Mouse (Mus musculus): ENCODE measurements around the gene Gpr18.
"Not testable (repeated sequence)": the region's sequence is repeated elsewhere in the genome, so short reads cannot be mapped to it uniquely, and the experiment has no call there.

Gene Gpr18

DNA sequence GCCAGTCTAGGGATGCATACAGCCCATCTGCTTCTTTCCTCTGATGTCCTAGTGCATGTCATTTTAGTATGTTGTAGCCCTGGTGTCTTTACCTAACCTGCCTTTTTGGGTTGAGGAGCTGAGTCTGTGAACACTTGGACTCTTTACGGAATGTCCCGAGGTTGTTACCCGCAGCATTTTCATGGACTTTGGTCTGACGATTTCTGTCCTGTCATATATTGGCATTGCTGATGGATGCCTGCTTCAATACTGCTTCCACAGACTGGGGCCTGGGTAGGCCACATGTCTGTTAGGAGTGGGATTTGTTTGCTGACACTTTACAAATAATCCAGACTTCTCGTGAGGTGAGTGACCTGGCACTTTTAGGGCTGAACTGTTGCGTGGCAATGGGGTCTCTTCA lies 21.8 kb downstream of the Gpr18 start:
- DNase-seq (ENCODE audit: low read depth, low spot score): no peak

DNA sequence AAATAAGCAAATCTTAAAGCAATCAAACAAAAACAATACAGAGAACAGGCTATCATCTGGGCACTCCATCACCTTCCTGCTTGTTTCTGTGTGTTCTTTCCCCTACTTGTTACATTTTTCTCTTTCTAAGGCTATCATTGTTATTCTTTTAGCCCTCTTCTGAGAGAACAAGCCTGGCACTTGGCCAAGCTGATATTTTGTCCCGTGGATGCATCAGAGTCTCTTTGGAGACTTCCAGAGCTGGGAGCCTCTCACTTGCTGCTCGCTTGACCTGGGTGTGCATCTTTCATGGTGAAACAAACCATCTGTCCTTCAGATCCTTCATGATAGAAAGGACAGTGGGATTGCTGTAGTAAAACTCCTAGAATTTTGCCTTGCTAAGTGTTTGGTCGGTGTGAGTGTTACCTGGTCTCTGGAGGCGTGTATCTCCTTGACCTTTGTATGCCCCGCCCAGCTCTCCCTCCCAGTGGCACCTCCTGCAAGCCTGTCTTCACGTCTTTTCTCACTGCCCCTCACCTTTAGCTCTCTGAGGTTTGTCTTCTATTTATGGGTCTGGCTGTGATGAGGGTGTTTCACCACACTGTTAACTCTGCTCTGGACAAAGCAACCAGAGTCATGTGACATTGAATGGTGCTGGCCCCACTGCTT lies 31.3 kb downstream of the Gpr18 start:
- no peak for DNase-seq (ENCODE audit: low read depth, low spot score)

DNA sequence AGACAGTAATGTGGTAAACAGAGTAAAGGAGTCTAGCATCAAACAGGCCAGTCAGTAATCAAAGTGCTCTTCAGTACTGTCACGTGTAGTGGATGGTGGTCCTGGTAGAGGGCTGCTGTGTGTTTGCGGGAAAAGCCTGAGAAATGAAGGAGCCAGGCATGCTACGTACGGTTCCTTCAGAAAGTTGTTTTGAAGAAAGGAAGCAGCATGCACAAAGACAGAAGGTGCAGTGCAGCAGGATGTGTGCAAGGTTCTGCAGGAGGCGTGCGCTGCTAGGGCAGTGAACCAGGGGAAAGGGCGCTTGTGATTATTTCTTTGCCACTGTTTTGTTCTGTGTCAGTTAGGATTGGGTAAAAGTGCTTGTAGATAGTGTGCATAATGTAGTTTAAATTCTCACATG lies 34.4 kb downstream of the Gpr18 start:
- no peak for DNase-seq (ENCODE audit: low read depth, low spot score)

DNA sequence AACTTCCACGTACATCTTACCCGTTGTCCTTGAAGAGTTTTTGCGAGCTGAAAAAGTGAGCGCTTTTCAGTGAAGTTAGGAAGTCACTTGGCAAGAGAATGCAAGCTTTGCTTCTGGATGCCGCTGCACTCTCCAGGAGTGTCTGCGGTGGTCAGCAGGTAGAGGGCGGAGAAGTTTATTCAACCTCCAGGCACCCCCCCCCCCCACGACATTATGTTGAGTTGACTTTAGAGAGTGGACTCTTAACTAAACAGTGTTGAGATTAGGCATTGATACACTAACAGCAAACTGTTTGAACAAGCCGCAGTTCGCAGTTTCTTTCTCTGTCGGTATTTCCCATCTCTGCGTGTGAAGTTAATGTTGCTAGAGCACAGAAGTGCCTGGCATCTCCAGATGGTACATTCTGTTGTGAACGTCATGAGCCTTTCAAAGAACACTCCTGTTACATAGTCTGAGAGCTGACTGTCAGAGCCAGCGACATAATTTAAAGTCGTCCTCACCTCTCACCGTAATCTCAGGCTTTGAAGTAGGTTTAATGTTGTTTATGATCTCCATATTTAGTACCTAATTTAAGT lies 36.2 kb downstream of the Gpr18 start:
- DNase-seq (ENCODE audit: low read depth, low spot score): no peak

DNA sequence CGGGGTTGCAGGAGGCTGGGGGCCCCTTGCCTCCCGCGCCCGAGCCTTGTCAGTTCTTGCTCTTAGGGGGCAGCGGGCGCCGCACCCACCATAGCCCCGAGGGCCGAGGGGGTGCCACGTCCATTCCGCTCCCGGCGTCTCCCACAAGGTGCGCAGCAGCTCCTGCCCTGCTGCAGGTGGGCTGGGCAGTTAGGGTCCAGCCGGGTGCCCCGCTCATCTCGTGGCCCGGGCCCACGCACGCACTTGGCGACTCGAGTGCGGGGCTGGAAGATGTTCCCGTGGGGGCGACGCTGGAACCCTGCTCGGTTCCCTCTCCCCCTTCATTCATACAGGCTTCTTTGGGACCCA lies 36.7 kb downstream of the Gpr18 start:
- DNase-seq (ENCODE audit: low read depth, low spot score): no peak

DNA sequence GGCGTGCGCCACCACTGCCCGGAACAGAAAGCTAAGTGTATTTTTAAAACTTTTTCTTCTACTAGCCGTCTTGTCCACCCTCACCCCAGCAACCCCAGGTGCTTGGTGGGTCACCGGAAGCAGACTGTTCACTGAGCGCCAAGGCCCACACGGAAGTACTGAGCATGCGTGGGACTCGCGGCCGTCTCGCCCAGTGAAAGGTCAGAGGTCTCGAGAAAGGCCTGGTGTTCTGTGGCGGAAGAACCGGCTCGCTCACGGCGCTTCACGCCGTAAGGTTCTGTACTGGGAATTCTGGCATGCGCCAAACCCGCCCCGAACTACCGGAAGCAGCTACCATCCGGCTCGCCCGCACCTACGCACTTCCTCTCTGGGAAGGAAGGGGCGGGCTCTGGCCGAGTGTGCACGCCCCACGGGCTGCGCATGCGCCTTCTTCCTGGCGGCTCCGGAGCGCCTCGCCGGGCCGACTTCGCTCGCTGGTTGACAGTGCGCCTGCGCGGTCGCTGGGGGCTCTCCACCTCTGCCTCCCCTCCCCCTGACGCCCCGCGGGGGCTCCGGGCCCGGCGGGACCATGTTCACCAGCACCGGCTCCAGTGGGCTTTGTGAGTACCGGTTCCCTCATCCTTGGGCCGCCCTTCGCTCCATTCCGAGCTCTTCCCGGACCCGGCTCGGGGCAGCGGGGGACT lies 37.3 kb downstream of the Gpr18 start, which contains the start of gene Ubac2:
Gene Ubac2 (plus strand): TSS at position 445 of the 683 bp plus-strand sequence.
- DNase-seq (ENCODE audit: low read depth, low spot score): peak; percentile 100

DNA sequence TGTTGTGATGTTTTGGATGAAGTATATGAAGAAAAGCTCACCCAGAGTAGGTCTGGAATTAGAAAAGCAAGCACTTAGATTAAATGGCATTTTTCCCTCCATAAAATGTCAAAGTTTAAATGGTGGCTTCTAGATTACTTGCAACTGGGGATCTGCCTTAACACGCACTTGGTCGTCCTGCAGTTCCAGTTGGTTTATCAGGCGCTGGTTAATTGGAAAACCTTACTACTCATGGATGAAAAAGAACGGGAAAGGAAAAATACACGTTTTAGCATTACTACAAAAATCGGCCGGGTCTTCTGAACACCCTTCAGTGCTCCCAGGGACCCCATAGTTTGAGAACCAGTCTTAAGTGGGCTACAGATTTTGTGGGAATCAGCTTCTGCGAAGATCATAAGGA lies 37.9 kb downstream of the Gpr18 start:
- no peak for DNase-seq (ENCODE audit: low read depth, low spot score)

DNA sequence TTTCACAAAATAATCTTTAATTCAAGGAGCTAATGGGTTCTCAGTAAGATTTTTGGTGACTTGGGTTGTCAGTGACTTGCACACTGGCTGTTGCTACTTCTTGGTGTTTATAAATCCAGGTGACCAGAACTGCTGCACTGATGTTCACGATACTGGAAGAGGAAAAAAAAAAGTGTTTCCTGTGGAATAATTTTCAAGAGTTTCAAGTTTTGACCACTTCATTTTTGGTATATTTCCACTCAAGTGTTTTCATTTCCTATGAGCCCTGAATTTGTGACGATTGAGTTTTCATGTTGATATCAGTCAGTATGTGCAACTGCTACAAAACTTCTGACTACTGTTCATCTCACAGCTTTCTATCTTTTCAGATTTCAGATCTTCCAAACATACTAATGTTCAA lies 38.7 kb downstream of the Gpr18 start:
- DNase-seq (ENCODE audit: low read depth, low spot score): no peak

DNA sequence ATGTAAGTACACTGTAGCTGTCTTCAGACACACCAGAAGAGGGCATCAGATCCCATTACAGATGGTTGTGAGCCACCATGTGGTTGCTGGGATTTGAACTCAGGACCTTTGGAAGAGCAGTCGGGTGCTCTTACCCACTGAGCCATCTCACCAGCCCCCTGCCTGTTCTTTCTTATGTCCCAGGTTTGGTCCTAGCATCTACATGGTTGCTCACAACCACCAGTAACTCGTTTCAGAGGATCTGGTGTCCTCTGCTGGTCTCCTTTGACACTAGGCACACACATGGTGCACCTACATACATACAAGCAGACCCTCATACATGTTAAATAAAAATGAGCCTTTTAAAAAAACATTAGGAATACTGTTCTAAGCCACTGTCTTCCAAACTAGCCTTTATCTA lies 39.4 kb downstream of the Gpr18 start:
- DNase-seq (ENCODE audit: low read depth, low spot score): not testable (repeated sequence)

DNA sequence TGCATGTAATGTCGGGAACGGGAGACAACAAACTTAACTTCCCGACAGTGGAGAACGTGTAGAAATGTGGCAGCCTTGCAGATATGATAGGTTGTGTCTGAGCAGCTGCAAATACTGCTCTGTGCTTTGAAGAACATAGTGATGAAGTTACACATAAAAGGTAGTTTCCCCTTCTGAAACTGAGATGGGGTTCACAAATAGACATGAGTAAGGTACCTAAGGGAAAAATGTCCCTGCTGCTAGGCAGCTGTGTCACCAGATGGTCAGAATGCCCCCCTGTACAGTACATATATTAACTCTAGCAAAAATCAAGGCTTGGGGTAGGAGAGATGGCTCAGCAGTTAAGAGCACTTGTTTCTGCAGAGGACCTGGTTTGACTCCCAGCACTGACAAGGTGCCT lies 41.9 kb downstream of the Gpr18 start:
- DNase-seq (ENCODE audit: low read depth, low spot score): no peak

DNA sequence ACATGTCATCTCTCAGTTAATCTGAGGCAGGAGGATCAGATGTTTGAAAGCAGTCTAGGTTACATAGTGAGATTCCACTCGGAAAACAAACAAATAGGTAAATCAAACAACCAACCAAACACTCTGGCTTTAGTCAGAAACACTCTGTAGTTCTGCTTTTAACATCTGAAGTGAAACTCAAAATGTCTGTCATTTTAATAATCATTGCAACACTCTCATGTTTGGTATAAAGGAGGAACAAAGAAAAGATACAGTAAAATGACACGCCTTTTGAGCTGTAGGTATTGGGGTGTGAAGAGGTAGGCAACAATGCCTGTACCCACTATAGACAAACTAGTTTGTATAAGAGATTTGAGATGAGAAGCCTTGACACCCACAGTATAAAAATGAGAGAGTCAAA lies 42.4 kb downstream of the Gpr18 start:
- DNase-seq (ENCODE audit: low read depth, low spot score): no peak

DNA sequence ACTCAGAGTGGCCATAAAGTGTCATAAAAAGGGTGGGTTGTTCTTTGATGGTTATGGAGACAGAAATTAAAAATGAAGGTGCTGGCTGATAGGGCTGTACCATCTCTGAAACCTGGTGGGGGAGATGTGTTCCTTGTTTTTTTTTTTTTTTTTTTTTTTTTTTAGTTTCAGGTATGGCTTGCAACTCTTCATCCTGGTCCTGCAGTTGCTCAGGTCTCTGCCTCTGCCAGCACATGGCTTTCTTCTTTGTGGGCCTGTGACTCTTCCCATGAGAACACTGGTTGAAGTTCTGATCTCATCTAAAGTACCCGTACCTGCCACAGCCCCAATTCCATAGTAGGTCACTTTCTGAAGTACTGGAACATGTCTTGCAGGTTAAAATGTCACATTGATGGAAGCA lies 42.8 kb downstream of the Gpr18 start:
- no peak for DNase-seq (ENCODE audit: low read depth, low spot score)

DNA sequence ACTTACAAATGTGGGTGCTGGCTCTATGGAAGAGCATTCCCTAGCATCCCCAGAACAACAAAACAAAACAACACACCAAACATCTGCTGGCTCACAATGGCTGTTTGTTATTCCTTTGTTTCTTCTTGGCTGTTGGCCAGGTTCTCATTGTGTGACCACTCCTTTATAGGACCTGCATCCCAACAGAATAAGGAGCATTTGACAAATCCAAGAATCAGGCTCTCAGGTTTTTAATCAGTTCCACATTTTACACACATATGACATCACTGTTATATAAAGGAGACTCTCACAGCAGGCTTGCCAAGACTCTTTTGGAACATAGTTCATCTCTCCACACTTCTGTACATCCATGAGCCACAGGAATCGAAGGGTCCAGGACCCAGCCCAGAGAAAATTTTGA lies 46.5 kb downstream of the Gpr18 start:
- DNase-seq (ENCODE audit: low read depth, low spot score): peak; percentile 70

DNA sequence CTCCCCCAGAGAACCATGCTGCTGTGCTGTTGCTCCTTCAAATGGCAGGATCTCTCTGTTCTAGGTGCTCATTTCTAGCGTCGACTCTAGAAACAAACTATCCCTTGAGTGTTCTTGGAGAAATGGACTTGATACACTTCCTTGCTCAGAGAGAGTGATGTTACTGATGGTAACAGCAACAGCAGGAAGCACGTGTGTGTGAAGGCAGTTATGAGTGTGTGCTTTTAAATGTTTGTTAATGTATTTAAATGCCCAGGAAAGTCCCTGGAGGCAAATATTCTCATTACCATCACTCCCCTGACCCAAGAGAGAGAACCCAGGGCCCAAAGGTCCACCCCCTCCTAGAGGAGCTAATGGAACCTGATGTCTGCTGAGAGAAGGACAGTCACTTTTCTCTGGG lies 49.0 kb downstream of the Gpr18 start:
- DNase-seq (ENCODE audit: low read depth, low spot score): no peak

DNA sequence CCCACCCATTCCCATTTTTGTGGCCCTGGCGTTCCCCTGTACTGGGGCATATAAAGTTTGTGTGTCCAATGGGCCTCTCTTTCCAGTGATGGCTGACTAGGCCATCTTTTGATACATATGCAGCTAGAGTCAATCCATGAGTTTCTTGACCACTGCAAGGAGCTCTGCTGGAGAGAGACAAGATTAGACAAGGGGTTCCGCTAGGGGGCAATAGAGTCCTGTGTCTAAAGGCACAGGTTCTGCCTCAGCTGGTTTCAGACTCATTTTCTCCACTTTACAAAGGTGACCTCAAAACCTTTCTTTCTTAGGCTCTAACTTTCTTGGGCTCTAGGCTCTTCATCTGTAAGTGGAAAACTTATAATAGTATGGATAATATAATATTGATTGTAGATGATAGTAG lies 50.4 kb downstream of the Gpr18 start:
- DNase-seq (ENCODE audit: low read depth, low spot score): peak; percentile 92

All from ZHBTc4 (cell line).